Mouse (Mus musculus) testis, adult 2 months (tissue): Measurements from ENCODE around the gene Calm2.

Experiments used
- CTCF ChIP-seq: fragments of 200-500 bp; IDR thresholded peaks from 2 replicates; pipeline ENCODE4 v1.5.1; 2012; ENCODE audit warnings: low read depth, mild to moderate bottlenecking, inconsistent platforms, low read length, moderate library complexity; ENCODE audit not compliant: control insufficient read depth, insufficient read depth, insufficient replicate concordance
- POLR2A ChIP-seq: fragments of 200-500 bp; IDR thresholded peaks from 2 replicates; pipeline ENCODE4 v1.6.1; 2012; ENCODE audit warnings: low read depth, mild to moderate bottlenecking, inconsistent platforms, low read length, moderate library complexity; ENCODE audit not compliant: control insufficient read depth

DNA sequence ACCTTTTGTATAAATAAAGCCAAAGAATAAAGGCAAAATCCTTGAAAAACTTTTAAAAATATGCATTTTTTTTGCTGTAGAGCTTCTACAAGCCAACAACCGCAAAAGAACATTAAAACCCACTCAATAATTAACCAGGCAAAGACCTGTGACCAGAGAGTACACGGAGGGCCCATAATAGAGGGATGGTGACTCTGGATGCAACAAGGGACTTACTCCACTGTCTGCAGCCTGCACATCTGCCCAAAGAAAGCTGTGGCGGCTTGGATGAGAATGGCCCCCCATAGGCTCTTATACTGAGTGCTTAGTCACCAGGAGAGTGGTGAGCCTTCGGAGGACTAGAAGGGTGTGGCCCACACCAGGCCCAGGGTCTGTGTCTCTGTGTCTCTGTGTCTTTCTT is 43.3 kb downstream of the Calm2 start:
- TF ChIP-seq CTCF: no peak
- no peak for TF ChIP-seq POLR2A
